Mouse (Mus musculus) kidney, embryonic 14.5 days (tissue): ENCODE data around the gene Txndc5. TPM values are rescaled to one million over a fixed set of nuclear protein-coding genes. Genes with fewer than 3 reads are reported as not detected.

ENCODE experiments used
- ATAC-seq: fragments of 200-750 bp; cut with Nextera tagmentation; 2 replicates; pipeline ENCODE4 v1.8.0; 2017; ENCODE audit warnings: moderate number of reproducible peaks, mild to moderate bottlenecking, moderate TSS enrichment, moderate library complexity; ENCODE audit not compliant: low FRiP score, low TSS enrichment
- H3K27ac ChIP-seq: fragments of 300-500 bp; sonication (generic); 2 replicates; pipeline ENCODE4 v1.5.1; 2014; ENCODE audit warnings: low read depth, mild to moderate bottlenecking, low read length, moderate library complexity, mixed read lengths
- H3K27me3 ChIP-seq: fragments of 300-500 bp; sonication (generic); 2 replicates; pipeline ENCODE4 v1.6.1; 2014; ENCODE audit warnings: mild to moderate bottlenecking, low read length; ENCODE audit not compliant: control insufficient read depth, insufficient read depth
- H3K36me3 ChIP-seq: fragments of 300-500 bp; sonication (generic); 2 replicates; pipeline ENCODE4 v1.6.1; 2014; ENCODE audit warnings: low read length, mixed read lengths; ENCODE audit not compliant: control insufficient read depth, insufficient read depth
- H3K4me1 ChIP-seq: fragments of 300-500 bp; sonication (generic); 2 replicates; pipeline ENCODE4 v1.6.1; 2014; ENCODE audit warnings: low read length, mixed read lengths; ENCODE audit not compliant: control insufficient read depth, insufficient read depth
- H3K4me2 ChIP-seq: fragments of 300-500 bp; sonication (generic); replicated peaks from 2 replicates; pipeline ENCODE4 v1.6.1; 2014; ENCODE audit warnings: low read depth, mild to moderate bottlenecking, low read length
- H3K4me3 ChIP-seq: fragments of 300-500 bp; sonication (generic); 2 replicates; pipeline ENCODE4 v1.5.1; 2014; ENCODE audit warnings: mild to moderate bottlenecking, low read length
- H3K9ac ChIP-seq: fragments of 300-500 bp; sonication (generic); 2 replicates; pipeline ENCODE4 v1.6.1; 2014; ENCODE audit warnings: low read depth, mild to moderate bottlenecking, low read length, moderate library complexity
- H3K9me3 ChIP-seq: fragments of 300-500 bp; sonication (generic); 2 replicates; pipeline ENCODE4 v1.6.1; 2016; ENCODE audit warnings: low read length; ENCODE audit not compliant: control insufficient read depth
- WGBS: fragments of 180-500 bp; shearing (Covaris S2); extraction: QIAGEN DNeasy Blood & Tissue Kit; methylation state at CpG from one replicate; pipeline ENCODE4 v1.1.7; 2014; 5-methylcytosine and 5-hydroxymethylcytosine counted together
- polyA plus RNA-seq: library from polyadenylated mRNA; unstranded; fragments of >200 nt; fragmentation: Nextera tagmentation; extraction: Ambion mirVana; gene quantifications from 2 replicates; pipeline ENCODE4 v1.2.1, GENCODE M21; 2014

Txndc5 gene
- polyA plus RNA-seq, 1 experiment from 2014 or later = 263 TPM

GRCm38 (mm10) chr13:38516582-38516981, 12.0 kb downstream of the Txndc5 start:
- no peak overlapping the region for H3K9ac ChIP-seq
- H3K36me3 ChIP-seq = peaks cover 99% of the 10 kb centered on the region
- ATAC-seq = no peak
- H3K4me3 ChIP-seq = no peak overlapping the region
- H3K27ac ChIP-seq = no peak overlapping the region
- H3K27me3 ChIP-seq = no peaks in the 10 kb centered on the region
- no peaks in the 10 kb centered on the region for H3K9me3 ChIP-seq
- no peak overlapping the region for H3K4me2 ChIP-seq
- 92% methylated on average over 11 of the region's 11 CpGs for WGBS
- H3K4me1 ChIP-seq = no peaks in the 10 kb centered on the region

GRCm38 (mm10) chr13:38515845-38516244, 12.8 kb downstream of the Txndc5 start:
- 74% methylated on average over 3 of the region's 3 CpGs for WGBS
- Histone ChIP-seq H3K27me3 (no peaks in the 10 kb centered on the region), H3K4me3 (no peak overlapping the region), H3K9me3 (no peaks in the 10 kb centered on the region), H3K27ac (no peak overlapping the region), H3K36me3 (peaks cover 94% of the 10 kb centered on the region), H3K4me2 (no peak overlapping the region), H3K9ac (no peak overlapping the region), H3K4me1 (no peaks in the 10 kb centered on the region)
- ATAC-seq = no peak

GRCm38 (mm10) chr13:38515431-38515830, 13.2 kb downstream of the Txndc5 start:
- WGBS = 88% methylated on average over 2 of the region's 2 CpGs
- Histone ChIP-seq H3K27ac (no peak overlapping the region), H3K27me3 (no peaks in the 10 kb centered on the region), H3K4me2 (no peak overlapping the region), H3K9ac (no peak overlapping the region), H3K4me1 (no peaks in the 10 kb centered on the region), H3K4me3 (no peak overlapping the region), H3K36me3 (peaks cover 93% of the 10 kb centered on the region), H3K9me3 (no peaks in the 10 kb centered on the region)
- ATAC-seq = no peak

GRCm38 (mm10) chr13:38513921-38514320, 14.7 kb downstream of the Txndc5 start:
- Histone ChIP-seq H3K27me3 (no peaks in the 10 kb centered on the region), H3K4me2 (no peak overlapping the region), H3K36me3 (peaks cover 94% of the 10 kb centered on the region), H3K9ac (no peak overlapping the region), H3K4me1 (no peaks in the 10 kb centered on the region), H3K27ac (no peak overlapping the region), H3K9me3 (no peaks in the 10 kb centered on the region), H3K4me3 (no peak overlapping the region)
- 95% methylated on average over 7 of the region's 7 CpGs for WGBS
- ATAC-seq = no peak

- Histone ChIP-seq H3K36me3 (peaks cover 91% of the 10 kb centered on the region), H3K27ac (no peak overlapping the region), H3K4me3 (no peak overlapping the region), H3K4me2 (no peak overlapping the region), H3K4me1 (no peaks in the 10 kb centered on the region), H3K9me3 (no peaks in the 10 kb centered on the region), H3K27me3 (no peaks in the 10 kb centered on the region), H3K9ac (no peak overlapping the region)
- 89% methylated on average over 10 of the region's 10 CpGs for WGBS
- ATAC-seq = no peak
Measured at GRCm38 (mm10) chr13:38511979-38512378, 16.6 kb downstream of the Txndc5 start.

GRCm38 (mm10) chr13:38509681-38510341, 18.8 kb downstream of the Txndc5 start:
- H3K9me3 ChIP-seq = no peaks in the 10 kb centered on the region
- no peak overlapping the region for H3K9ac ChIP-seq
- no peak overlapping the region for H3K4me3 ChIP-seq
- no peaks in the 10 kb centered on the region for H3K27me3 ChIP-seq
- peaks cover 91% of the 10 kb centered on the region for H3K36me3 ChIP-seq
- no peaks in the 10 kb centered on the region for H3K4me1 ChIP-seq
- WGBS = 88% methylated on average over 8 of the region's 8 CpGs
- H3K27ac ChIP-seq = no peak overlapping the region
- no peak for ATAC-seq
- H3K4me2 ChIP-seq = no peak overlapping the region

GRCm38 (mm10) chr13:38506936-38507335, 21.7 kb downstream of the Txndc5 start:
- Histone ChIP-seq H3K4me3 (no peak overlapping the region), H3K4me2 (no peak overlapping the region), H3K9ac (no peak overlapping the region), H3K27me3 (no peaks in the 10 kb centered on the region), H3K9me3 (no peaks in the 10 kb centered on the region), H3K27ac (no peak overlapping the region), H3K36me3 (peaks cover 90% of the 10 kb centered on the region), H3K4me1 (no peaks in the 10 kb centered on the region)
- 87% methylated on average over 10 of the region's 10 CpGs for WGBS
- ATAC-seq = no peak

GRCm38 (mm10) chr13:38506320-38506719, 22.3 kb downstream of the Txndc5 start:
- Histone ChIP-seq H3K9ac (no peak overlapping the region), H3K4me1 (no peaks in the 10 kb centered on the region), H3K36me3 (peaks cover 91% of the 10 kb centered on the region), H3K4me3 (no peak overlapping the region), H3K27me3 (no peaks in the 10 kb centered on the region), H3K9me3 (no peaks in the 10 kb centered on the region), H3K27ac (no peak overlapping the region), H3K4me2 (no peak overlapping the region)
- ATAC-seq = peak; percentile 42; the same call in 1 of the 2 replicates
- 86% methylated on average over 8 of the region's 8 CpGs for WGBS

GRCm38 (mm10) chr13:38503137-38503849, 25.3 kb downstream of the Txndc5 start:
- Histone ChIP-seq H3K4me3 (no peak overlapping the region), H3K4me2 (no peak overlapping the region), H3K27ac (no peak overlapping the region), H3K36me3 (peaks cover 83% of the 10 kb centered on the region), H3K9me3 (no peaks in the 10 kb centered on the region), H3K27me3 (no peaks in the 10 kb centered on the region), H3K4me1 (no peaks in the 10 kb centered on the region), H3K9ac (no peak overlapping the region)
- ATAC-seq = peak; percentile 36; the same call in 1 of the 2 replicates
- WGBS = 82% methylated on average over 14 of the region's 14 CpGs
